Mouse (Mus musculus) lung, embryonic 14.5 days (tissue): Measurements from ENCODE around the gene Smim7. TPM values are rescaled to one million over a fixed set of nuclear protein-coding genes. Genes with fewer than 3 reads are reported as not detected.

ENCODE experiments used
- ATAC-seq: fragments of 200-750 bp; cut with Nextera tagmentation; 2 replicates; pipeline ENCODE4 v1.8.0; 2017; ENCODE audit warnings: mild to moderate bottlenecking, moderate TSS enrichment, moderate library complexity; ENCODE audit not compliant: insufficient read depth
- DNase-seq: peaks from one replicate; pipeline ENCODE4 v3.0.0-alpha.2; 2015
- H3K27ac ChIP-seq: fragments of 300-500 bp; sonication (generic); 2 replicates; pipeline ENCODE4 v1.5.1; 2014; ENCODE audit warnings: low read depth, mild to moderate bottlenecking, moderate library complexity
- H3K27me3 ChIP-seq: fragments of 300-500 bp; sonication (generic); 2 replicates; pipeline ENCODE4 v1.6.1; 2014; ENCODE audit warnings: low read length, control low read depth; ENCODE audit not compliant: insufficient read depth
- H3K36me3 ChIP-seq: fragments of 300-500 bp; sonication (generic); 2 replicates; pipeline ENCODE4 v1.6.1; 2014; ENCODE audit warnings: control low read depth; ENCODE audit not compliant: insufficient read depth
- H3K4me1 ChIP-seq: fragments of 300-500 bp; sonication (generic); 2 replicates; pipeline ENCODE4 v1.6.1; 2014; ENCODE audit warnings: antibody characterized with exemption, control low read depth; ENCODE audit not compliant: insufficient read depth
- H3K4me2 ChIP-seq: fragments of 300-500 bp; sonication (generic); 2 replicates; pipeline ENCODE4 v1.6.1; 2014; ENCODE audit warnings: mild to moderate bottlenecking
- H3K4me3 ChIP-seq: fragments of 300-500 bp; sonication (generic); 2 replicates; pipeline ENCODE4 v1.5.1; 2014; ENCODE audit warnings: low read depth, low read length
- H3K9ac ChIP-seq: fragments of 300-500 bp; sonication (generic); 2 replicates; pipeline ENCODE4 v1.6.1; 2014
- H3K9me3 ChIP-seq: fragments of 300-500 bp; sonication (generic); 2 replicates; pipeline ENCODE4 v1.6.1; 2016; ENCODE audit warnings: low read depth, low read length, control low read depth
- CTCF ChIP-seq: IDR thresholded peaks from 2 replicates; pipeline ENCODE4 v1.5.1; 2016; ENCODE audit warnings: antibody characterized with exemption, low read depth
- WGBS: fragments of 180-500 bp; shearing (Covaris S2); extraction: QIAGEN DNeasy Blood & Tissue Kit; methylation state at CpG from one replicate; pipeline ENCODE4 v1.1.7; 2014; 5-methylcytosine and 5-hydroxymethylcytosine counted together
- polyA plus RNA-seq: library from polyadenylated mRNA; unstranded; fragments of >200 nt; fragmentation: Nextera tagmentation; extraction: Ambion mirVana; gene quantifications from 2 replicates; pipeline ENCODE4 v1.2.1, GENCODE M21; 2014

Gene Smim7
- 121 and 130 TPM in 2 replicates for polyA plus RNA-seq

DNA sequence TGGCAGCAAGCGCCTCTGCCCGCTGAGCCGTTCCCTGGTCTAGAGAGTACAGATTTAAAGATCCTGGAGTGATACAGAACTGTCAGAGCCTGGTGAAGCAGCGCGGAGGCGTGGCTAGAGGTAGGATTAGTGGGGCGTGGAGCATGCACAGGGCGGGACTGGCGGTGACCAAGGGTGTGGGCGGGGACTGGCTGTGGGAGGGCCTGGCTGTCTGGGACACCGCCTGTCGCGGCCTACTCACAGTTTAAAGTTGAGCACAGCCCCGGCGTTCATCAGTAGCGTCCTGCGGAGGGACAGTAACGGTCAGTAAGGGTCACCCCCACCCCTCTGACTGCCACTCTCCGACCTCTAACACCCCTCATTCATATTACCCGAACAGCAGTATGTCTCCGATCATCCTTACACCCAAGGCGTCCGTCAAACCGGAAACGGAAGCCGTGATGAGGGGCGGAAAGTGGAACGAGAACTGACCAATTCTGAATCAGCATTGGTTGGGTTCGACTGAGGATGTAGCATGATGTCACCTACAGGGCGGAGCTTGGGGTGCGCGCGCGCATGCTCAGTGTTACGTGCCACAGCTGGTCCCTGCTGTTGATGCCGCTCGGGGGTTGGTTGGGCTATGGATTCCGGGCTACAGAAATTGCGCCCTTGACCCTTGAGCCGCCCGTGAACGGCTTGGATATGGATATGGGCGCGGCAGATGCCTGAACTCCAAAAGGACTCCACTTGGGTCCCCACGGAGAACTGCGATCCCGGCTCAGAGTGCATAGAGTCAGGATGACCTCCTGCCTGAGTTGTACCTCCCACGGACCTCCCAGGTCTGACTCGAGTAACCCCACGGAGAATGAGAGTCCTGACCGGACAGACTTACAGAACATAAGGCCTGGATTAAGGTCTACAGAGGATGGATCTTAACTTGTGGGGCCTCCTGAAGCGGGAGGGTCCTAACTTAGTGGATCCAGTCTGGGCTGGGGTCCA lies at the start of gene Smim7:
Gene Smim7, minus strand, starts transcription at position 456 of the 978 bp plus-strand sequence.
- no peak for TF ChIP-seq CTCF
- ATAC-seq (peak; percentile 97), DNase-seq (peak; percentile 99)
- Histone ChIP-seq H3K27ac (peak within 1 kb of the TSS; percentile 99), H3K9me3 (no peaks in the 10 kb centered on the region), H3K4me1 (peaks cover 7% of the 10 kb centered on the region; the same call in 1 of the 2 replicates), H3K36me3 (peaks cover 39% of the 10 kb centered on the region), H3K9ac (peak within 1 kb of the TSS; percentile 70), H3K4me2 (peak within 1 kb of the TSS; percentile 95), H3K27me3 (no peaks in the 10 kb centered on the region), H3K4me3 (peak within 1 kb of the TSS; percentile 65)
- WGBS: under 1% methylated on average over 52 of the region's 52 CpGs

DNA sequence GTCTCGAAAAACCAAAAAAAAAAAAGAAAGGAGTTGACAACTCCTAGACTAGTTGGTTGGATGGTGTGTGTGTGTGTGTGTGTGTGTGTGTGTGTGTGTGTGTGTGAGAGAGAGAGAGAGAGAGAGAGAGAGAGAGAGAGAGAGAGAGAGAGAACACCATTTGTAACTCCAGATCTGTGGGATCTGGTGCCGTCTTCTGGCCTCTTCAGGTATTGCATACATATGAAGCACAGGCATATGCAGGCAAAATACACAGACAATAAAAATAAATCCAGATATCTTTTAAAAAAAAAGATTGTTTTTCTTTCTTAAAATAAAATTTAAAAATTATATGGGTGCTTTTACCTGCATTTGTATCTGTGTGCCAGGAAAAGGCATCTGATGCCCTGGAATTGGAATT lies 19.3 kb upstream of the Smim7 start:
- DNase-seq (peak; percentile 51), ATAC-seq (no peak)
- H3K4me2 ChIP-seq: no peak overlapping the region
- H3K4me1 ChIP-seq: no peaks in the 10 kb centered on the region
- no peaks in the 10 kb centered on the region for H3K27me3 ChIP-seq
- TF ChIP-seq CTCF: peak; percentile 63
- H3K9ac ChIP-seq: no peak overlapping the region
- no peaks in the 10 kb centered on the region for H3K9me3 ChIP-seq
- no peak overlapping the region for H3K27ac ChIP-seq
- H3K36me3 ChIP-seq: no peaks in the 10 kb centered on the region
- 55% methylated on average over 2 of the region's 2 CpGs for WGBS
- H3K4me3 ChIP-seq: no peak overlapping the region

DNA sequence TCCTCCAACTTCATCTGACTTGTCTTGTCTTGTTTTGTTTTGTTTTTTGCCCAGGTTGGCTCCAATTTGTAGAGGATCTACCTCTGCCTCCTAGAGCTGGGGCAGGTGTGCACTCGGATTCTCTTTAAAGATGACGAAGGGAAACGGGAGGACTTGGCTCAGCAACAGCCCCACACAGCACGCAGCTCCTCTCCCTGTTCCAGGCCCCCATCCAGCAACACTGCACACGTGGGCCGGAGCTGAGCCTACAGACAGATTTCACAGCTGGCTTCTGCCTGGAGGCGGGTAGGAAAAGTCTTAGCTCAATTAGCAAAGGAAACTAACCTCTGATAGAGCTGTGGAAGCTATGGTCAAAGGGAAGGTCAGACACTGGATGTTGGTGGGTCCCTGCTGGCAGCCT lies 18.4 kb upstream of the Smim7 start:
- Histone ChIP-seq H3K27me3 (no peaks in the 10 kb centered on the region), H3K36me3 (no peaks in the 10 kb centered on the region), H3K4me1 (no peaks in the 10 kb centered on the region), H3K9me3 (no peaks in the 10 kb centered on the region), H3K4me2 (no peak overlapping the region), H3K4me3 (no peak overlapping the region), H3K9ac (no peak overlapping the region), H3K27ac (no peak overlapping the region)
- WGBS: 76% methylated on average over 7 of the region's 7 CpGs
- no peak for TF ChIP-seq CTCF
- ATAC-seq: no peak
- no peak for DNase-seq

DNA sequence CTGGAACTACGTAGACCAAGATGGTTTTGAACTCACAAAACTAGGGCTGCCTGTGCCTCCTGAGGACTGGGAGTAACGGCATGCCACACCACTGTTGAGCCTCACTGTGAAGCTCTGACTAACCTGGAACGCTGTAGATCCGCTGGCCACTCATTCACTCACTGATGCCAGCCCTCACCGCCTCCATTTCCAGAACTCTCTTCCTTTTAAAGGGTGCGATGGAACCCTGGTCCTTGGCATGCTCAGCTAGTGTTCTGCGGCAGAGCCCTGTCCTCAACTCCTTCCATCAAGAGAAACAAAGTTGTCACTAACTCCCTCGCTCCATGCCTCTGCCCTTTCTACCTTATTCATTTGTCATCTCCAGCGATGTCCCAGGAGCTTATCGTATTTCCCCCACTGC lies 18.0 kb upstream of the Smim7 start:
- Histone ChIP-seq H3K9me3 (no peaks in the 10 kb centered on the region), H3K27ac (no peak overlapping the region), H3K4me2 (no peak overlapping the region), H3K9ac (no peak overlapping the region), H3K4me1 (no peaks in the 10 kb centered on the region), H3K4me3 (no peak overlapping the region), H3K27me3 (no peaks in the 10 kb centered on the region), H3K36me3 (no peaks in the 10 kb centered on the region)
- WGBS: 84% methylated on average over 10 of the region's 10 CpGs
- no peak for ATAC-seq
- TF ChIP-seq CTCF: no peak
- DNase-seq: no peak

DNA sequence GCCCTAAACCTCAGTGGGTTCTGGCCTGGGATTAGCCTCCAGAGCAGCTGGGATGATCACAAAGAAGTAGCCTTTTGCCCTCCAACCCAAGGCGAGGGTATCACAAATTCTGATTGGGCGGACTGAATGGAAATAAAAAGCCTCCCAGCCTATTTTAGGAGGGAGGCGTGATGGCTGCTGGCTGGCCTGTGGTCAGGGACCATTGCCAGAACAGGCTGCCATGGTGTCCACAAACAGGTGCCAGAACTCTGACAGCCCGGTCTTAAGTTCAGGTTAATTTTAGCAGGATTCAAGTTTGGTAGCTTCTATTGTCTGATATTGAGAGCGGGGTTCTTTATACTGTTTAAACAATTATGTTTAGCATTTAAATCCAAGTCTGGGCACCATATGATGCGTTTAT lies 16.9 kb upstream of the Smim7 start:
- ATAC-seq: no peak
- no peaks in the 10 kb centered on the region for H3K9me3 ChIP-seq
- H3K27ac ChIP-seq: no peak overlapping the region
- 63% methylated on average over 6 of the region's 6 CpGs for WGBS
- no peak for DNase-seq
- H3K4me2 ChIP-seq: no peak overlapping the region
- no peaks in the 10 kb centered on the region for H3K4me1 ChIP-seq
- no peak overlapping the region for H3K9ac ChIP-seq
- H3K36me3 ChIP-seq: no peaks in the 10 kb centered on the region
- no peaks in the 10 kb centered on the region for H3K27me3 ChIP-seq
- TF ChIP-seq CTCF: no peak
- H3K4me3 ChIP-seq: no peak overlapping the region

DNA sequence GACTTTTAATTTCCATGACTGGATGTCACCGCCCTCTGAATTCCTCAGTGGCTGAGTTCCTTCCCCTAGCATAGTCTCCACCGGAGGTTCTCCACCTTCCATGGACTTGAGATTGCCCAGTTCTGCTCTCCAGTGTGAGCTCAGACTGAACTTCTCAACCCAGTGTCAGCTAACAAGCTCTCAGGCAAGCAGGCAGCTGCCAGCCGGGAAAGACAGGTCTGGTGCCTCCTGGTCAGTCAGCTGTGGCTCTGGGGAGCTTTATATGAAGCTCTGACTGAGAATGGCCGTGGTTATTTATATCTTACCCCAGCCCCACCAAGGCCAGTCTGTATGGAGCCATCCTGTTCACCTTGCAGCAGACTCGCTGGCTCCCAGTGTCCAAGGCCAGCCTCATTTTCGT lies 13.5 kb upstream of the Smim7 start:
- no peak overlapping the region for H3K4me3 ChIP-seq
- H3K4me1 ChIP-seq: no peaks in the 10 kb centered on the region
- no peak for DNase-seq
- no peaks in the 10 kb centered on the region for H3K27me3 ChIP-seq
- no peak for TF ChIP-seq CTCF
- WGBS: 69% methylated on average over 6 of the region's 6 CpGs
- no peak overlapping the region for H3K4me2 ChIP-seq
- no peaks in the 10 kb centered on the region for H3K36me3 ChIP-seq
- ATAC-seq: no peak
- H3K9me3 ChIP-seq: no peaks in the 10 kb centered on the region
- H3K9ac ChIP-seq: no peak overlapping the region
- no peak overlapping the region for H3K27ac ChIP-seq

DNA sequence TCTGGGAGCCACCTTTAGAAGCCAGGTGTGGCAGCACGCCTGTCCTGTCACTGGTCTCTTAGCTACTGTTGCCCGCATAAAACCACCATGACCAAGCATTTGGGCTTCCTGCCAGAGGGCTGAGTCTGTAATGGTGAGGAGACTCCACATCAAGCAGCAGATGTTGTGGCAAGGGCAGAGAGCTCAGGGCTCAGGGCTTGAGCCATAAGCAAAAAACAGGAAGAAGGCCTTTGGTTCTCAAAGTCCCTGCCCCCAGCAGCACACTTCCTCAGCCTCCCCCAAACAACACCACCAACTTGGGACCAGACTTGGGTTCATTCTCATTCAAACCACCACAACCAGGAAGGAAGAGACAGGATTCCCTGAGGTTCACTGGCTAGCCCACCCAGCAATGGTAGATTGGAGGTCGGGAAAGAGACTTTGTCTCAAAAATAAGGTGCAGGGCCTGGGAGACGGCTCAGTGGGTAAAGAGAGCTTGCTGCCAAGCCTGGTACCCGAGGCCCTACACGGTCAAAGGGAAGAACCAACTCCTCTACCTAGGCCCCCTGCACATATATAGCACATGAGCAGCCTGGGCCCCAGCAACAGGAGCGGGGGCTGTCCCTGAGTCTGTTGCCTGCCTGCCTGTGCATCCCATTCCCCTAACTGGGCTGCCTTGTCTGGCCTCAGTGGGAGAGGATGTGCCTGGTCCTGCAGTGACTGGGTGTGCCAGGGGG lies 12.3 kb upstream of the Smim7 start:
- DNase-seq: peak; percentile 25
- no peaks in the 10 kb centered on the region for H3K9me3 ChIP-seq
- H3K9ac ChIP-seq: no peak overlapping the region
- H3K4me3 ChIP-seq: no peak overlapping the region
- H3K27me3 ChIP-seq: no peaks in the 10 kb centered on the region
- H3K36me3 ChIP-seq: no peaks in the 10 kb centered on the region
- no peak for TF ChIP-seq CTCF
- 72% methylated on average over 7 of the region's 7 CpGs for WGBS
- no peak overlapping the region for H3K27ac ChIP-seq
- H3K4me2 ChIP-seq: no peak overlapping the region
- no peak for ATAC-seq
- no peaks in the 10 kb centered on the region for H3K4me1 ChIP-seq
